12 mouse cellular contexts compared by ENCODE assay signal in the genomic region with DNA sequence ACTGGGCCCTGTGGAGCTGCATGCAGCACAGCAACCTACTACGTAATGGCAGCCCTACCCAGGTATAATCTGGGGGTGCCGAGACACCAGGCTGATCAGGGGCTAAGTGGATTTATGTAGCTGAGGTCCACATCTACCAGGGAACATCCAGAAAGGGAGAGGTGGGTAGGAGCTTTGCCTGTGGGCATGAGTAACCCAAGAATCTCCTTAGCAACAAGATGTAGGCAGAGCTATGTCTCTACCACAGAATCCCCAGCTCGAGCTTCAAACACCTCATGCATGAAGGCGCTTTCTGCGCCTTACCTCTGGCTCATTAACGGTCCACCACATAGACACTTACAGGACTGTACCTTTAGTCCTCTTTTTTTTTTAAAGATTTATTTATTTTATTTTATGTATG. TPM values are rescaled to one million over a fixed set of nuclear protein-coding genes. Genes with fewer than 3 reads are reported as not detected.
DNase-seq lines count a peak whose midpoint lies in the region; ATAC-seq and TF ChIP-seq lines count a peak whose summit lies in the region.
"Had no signal": no experiment of that assay in that cellular context is flagged by ENCODE, and none has a peak within 500 bp of the region (broad histone marks: within the 10 kb centered on the region; RNA-seq: fewer than 3 reads in every experiment).

No protein-coding gene starts in this region.

- peak overlapping the region; percentile 82 for H3K27ac ChIP-seq in heart, embryonic 12.5 days (ENCODE audit: poor library complexity, severe bottlenecking)
- 0 out of 2 replicates have a peak overlapping the region, but pooled peaks have one; percentile 18 for H3K27ac ChIP-seq in lung, embryonic 14.5 days (ENCODE audit: low read depth)
- peak overlapping the region; percentile 89 for H3K27ac ChIP-seq in embryonic facial prominence, embryonic 15.5 days (replicated peaks)
- 0 out of 2 replicates have a peak overlapping the region, but pooled peaks have one; percentile 7 for H3K27ac ChIP-seq in midbrain, embryonic 16.5 days (ENCODE audit: low read length)

- H3K4me1 ChIP-seq in heart, embryonic 12.5 days (replicated peaks), result peaks cover 47% of the 10 kb centered on the region
- H3K4me1 ChIP-seq in lung, embryonic 14.5 days (ENCODE audit: insufficient read depth), result no peaks in the 10 kb centered on the region
- H3K4me1 ChIP-seq in embryonic facial prominence, embryonic 15.5 days, result peaks cover 41% of the 10 kb centered on the region
- H3K4me1 ChIP-seq in midbrain, embryonic 16.5 days (ENCODE audit: control insufficient read depth, insufficient read depth, low read length), result no peaks in the 10 kb centered on the region

- no peak overlapping the region for H3K4me3 ChIP-seq in heart, embryonic 12.5 days
- H3K4me3 ChIP-seq in lung, embryonic 14.5 days (ENCODE audit: low read depth, low read length), result no peak overlapping the region
- H3K4me3 ChIP-seq in embryonic facial prominence, embryonic 15.5 days (replicated peaks), result 0 out of 2 replicates have a peak overlapping the region, but pooled peaks have one; percentile 7
- H3K4me3 ChIP-seq in midbrain, embryonic 16.5 days (ENCODE audit: low read depth, low read length), result no peak overlapping the region

- ATAC-seq in heart, embryonic 12.5 days (ENCODE audit: insufficient number of reproducible peaks, low FRiP score), result no peak
- ATAC-seq in lung, embryonic 14.5 days (ENCODE audit: insufficient read depth), result no peak
- no peak for ATAC-seq in embryonic facial prominence, embryonic 15.5 days (ENCODE audit: insufficient number of reproducible peaks, low FRiP score, low TSS enrichment, low read depth)
- ATAC-seq in midbrain, embryonic 16.5 days, result no peak
- no peak for ATAC-seq in cerebellum, adult (ENCODE audit: insufficient number of reproducible peaks, low FRiP score, low TSS enrichment)
- ATAC-seq: liver, postnatal 0 days had no signal

- no peaks in the 10 kb centered on the region for H3K27me3 ChIP-seq in heart, embryonic 12.5 days (replicated peaks)
- no peaks in the 10 kb centered on the region for H3K27me3 ChIP-seq in lung, embryonic 14.5 days (ENCODE audit: insufficient read depth, low read length)
- no peaks in the 10 kb centered on the region for H3K27me3 ChIP-seq in embryonic facial prominence, embryonic 15.5 days
- H3K27me3 ChIP-seq in midbrain, embryonic 16.5 days (ENCODE audit: control insufficient read depth, insufficient read depth, low read depth, low read length), result no peaks in the 10 kb centered on the region

- 82% methylated on average over 6 of the region's 6 CpGs for WGBS in heart, embryonic 12.5 days
- 79% methylated on average over 6 of the region's 6 CpGs for WGBS in lung, embryonic 14.5 days
- WGBS in embryonic facial prominence, embryonic 15.5 days, result 64% methylated on average over 6 of the region's 6 CpGs
- 81% methylated on average over 6 of the region's 6 CpGs for WGBS in midbrain, embryonic 16.5 days

- peak overlapping the region; percentile 4; the same call in 1 of the 2 replicates for H3K9ac ChIP-seq in heart, embryonic 12.5 days
- H3K9ac ChIP-seq in lung, embryonic 14.5 days, result no peak overlapping the region
- no peak overlapping the region for H3K9ac ChIP-seq in embryonic facial prominence, embryonic 15.5 days
- no peak overlapping the region for H3K9ac ChIP-seq in midbrain, embryonic 16.5 days (ENCODE audit: low read depth, low read length)
- H3K9ac ChIP-seq: liver, postnatal 0 days had no signal

- H3K9me3 ChIP-seq in heart, embryonic 12.5 days (replicated peaks), result no peaks in the 10 kb centered on the region
- no peaks in the 10 kb centered on the region for H3K9me3 ChIP-seq in lung, embryonic 14.5 days (ENCODE audit: low read depth, low read length)
- no peaks in the 10 kb centered on the region for H3K9me3 ChIP-seq in embryonic facial prominence, embryonic 15.5 days (replicated peaks)
- no peaks in the 10 kb centered on the region for H3K9me3 ChIP-seq in midbrain, embryonic 16.5 days (replicated peaks; ENCODE audit: control insufficient read depth, low read length, poor library complexity, severe bottlenecking)

- no peak overlapping the region for H3K4me2 ChIP-seq in heart, embryonic 12.5 days
- no peak overlapping the region for H3K4me2 ChIP-seq in lung, embryonic 14.5 days
- peak overlapping the region; percentile 27; the same call in 1 of the 2 replicates for H3K4me2 ChIP-seq in embryonic facial prominence, embryonic 15.5 days (replicated peaks)
- no peak overlapping the region for H3K4me2 ChIP-seq in midbrain, embryonic 16.5 days (ENCODE audit: low read length)

- TF ChIP-seq CTCF in lung, embryonic 14.5 days (IDR thresholded peaks at IDR 0.05; ENCODE audit: low read depth), result no peak

- H3K36me3 ChIP-seq in heart, embryonic 12.5 days, result peaks cover 34% of the 10 kb centered on the region
- peaks cover 24% of the 10 kb centered on the region for H3K36me3 ChIP-seq in lung, embryonic 14.5 days (ENCODE audit: insufficient read depth)
- H3K36me3 ChIP-seq in embryonic facial prominence, embryonic 15.5 days, result peaks cover 4% of the 10 kb centered on the region
- H3K36me3 ChIP-seq in midbrain, embryonic 16.5 days (ENCODE audit: control insufficient read depth, insufficient read depth, low read length), result 0 out of 2 replicates have a peak, but pooled peaks cover under 1% of the 10 kb centered on the region

- DNase-seq in heart, postnatal 4 days, result no peak
- DNase-seq in lung, embryonic 14.5 days, result no peak
- DNase-seq in lung, postnatal 10 days, result no peak
- DNase-seq in cerebellum, adult 11 months, result no peak
- DNase-seq: cerebellum, adult 9-11 months; kidney, adult 8-10 months; layer of hippocampus, postnatal 36 days; liver, postnatal 0 days had no signal

RNA-seq across cellular contexts. Expression of gene Ptk7, which starts 34.0 kb away (rescaled TPM):
- 68.5 and 71.4 TPM in 2 replicates for polyA plus RNA-seq in heart, embryonic 12.5 days (2016; fragmentation: Nextera tagmentation; extraction: Ambion mirVana)
- 10 to 100 TPM; 34.8 to 36.2 TPM for total RNA-seq in heart, postnatal 4 days (2021)
- 79.5 and 99.3 TPM in 2 replicates for polyA plus RNA-seq in lung, embryonic 14.5 days (2014; fragmentation: Nextera tagmentation; extraction: Ambion mirVana)
- polyA plus RNA-seq in embryonic facial prominence, embryonic 15.5 days (2015; fragmentation: Nextera tagmentation; extraction: Ambion mirVana), result 156 and 161 TPM in 2 replicates
- polyA plus RNA-seq in midbrain, embryonic 16.5 days (2015; fragmentation: Nextera tagmentation; extraction: Ambion mirVana), result 26.9 and 28.8 TPM in 2 replicates

RNA-seq across cellular contexts. Expression of gene Srf, which starts 39.4 kb away (rescaled TPM):
- polyA plus RNA-seq in heart, embryonic 12.5 days (2016; fragmentation: Nextera tagmentation; extraction: Ambion mirVana), result 15.0 and 17.5 TPM in 2 replicates
- 100 to 1,000 TPM; 184 to 210 TPM for total RNA-seq in heart, postnatal 4 days (2021)
- 11.4 and 15.1 TPM in 2 replicates for polyA plus RNA-seq in lung, embryonic 14.5 days (2014; fragmentation: Nextera tagmentation; extraction: Ambion mirVana)
- polyA plus RNA-seq in embryonic facial prominence, embryonic 15.5 days (2015; fragmentation: Nextera tagmentation; extraction: Ambion mirVana), result 8.6 and 8.8 TPM in 2 replicates
- polyA plus RNA-seq in midbrain, embryonic 16.5 days (2015; fragmentation: Nextera tagmentation; extraction: Ambion mirVana), result 3.0 and 3.2 TPM in 2 replicates

RNA-seq across cellular contexts. Expression of gene Cul9, which starts 49.1 kb away (rescaled TPM):
- 7.2 and 7.4 TPM in 2 replicates for polyA plus RNA-seq in heart, embryonic 12.5 days (2016; fragmentation: Nextera tagmentation; extraction: Ambion mirVana)
- total RNA-seq in heart, postnatal 4 days (2021), result 10 to 100 TPM; 12.0 to 12.6 TPM
- polyA plus RNA-seq in lung, embryonic 14.5 days (2014; fragmentation: Nextera tagmentation; extraction: Ambion mirVana), result 2.8 and 2.9 TPM in 2 replicates
- polyA plus RNA-seq in embryonic facial prominence, embryonic 15.5 days (2015; fragmentation: Nextera tagmentation; extraction: Ambion mirVana), result 7.1 and 10.6 TPM in 2 replicates
- polyA plus RNA-seq in midbrain, embryonic 16.5 days (2015; fragmentation: Nextera tagmentation; extraction: Ambion mirVana), result 26.8 and 28.0 TPM in 2 replicates

RNA-seq across cellular contexts. Expression of gene Klc4, which starts 50.5 kb away (rescaled TPM):
- polyA plus RNA-seq in heart, embryonic 12.5 days (2016; fragmentation: Nextera tagmentation; extraction: Ambion mirVana), result 19.9 and 21.1 TPM in 2 replicates
- 10 to 100 TPM; 18.9 TPM for total RNA-seq in heart, postnatal 4 days (2021)
- polyA plus RNA-seq in lung, embryonic 14.5 days (2014; fragmentation: Nextera tagmentation; extraction: Ambion mirVana), result 20.2 and 21.4 TPM in 2 replicates
- 23.4 and 24.5 TPM in 2 replicates for polyA plus RNA-seq in embryonic facial prominence, embryonic 15.5 days (2015; fragmentation: Nextera tagmentation; extraction: Ambion mirVana)
- 32.4 and 39.7 TPM in 2 replicates for polyA plus RNA-seq in midbrain, embryonic 16.5 days (2015; fragmentation: Nextera tagmentation; extraction: Ambion mirVana)

RNA-seq across cellular contexts. Expression of gene Mrpl2, which starts 50.7 kb away (rescaled TPM):
- 90.9 and 99.0 TPM in 2 replicates for polyA plus RNA-seq in heart, embryonic 12.5 days (2016; fragmentation: Nextera tagmentation; extraction: Ambion mirVana)
- total RNA-seq in heart, postnatal 4 days (2021), result 100 to 1,000 TPM; 107 to 109 TPM
- polyA plus RNA-seq in lung, embryonic 14.5 days (2014; fragmentation: Nextera tagmentation; extraction: Ambion mirVana), result 113 and 114 TPM in 2 replicates
- polyA plus RNA-seq in embryonic facial prominence, embryonic 15.5 days (2015; fragmentation: Nextera tagmentation; extraction: Ambion mirVana), result 92.9 and 95.8 TPM in 2 replicates
- polyA plus RNA-seq in midbrain, embryonic 16.5 days (2015; fragmentation: Nextera tagmentation; extraction: Ambion mirVana), result 58.9 and 60.8 TPM in 2 replicates

Comparison
In these comparisons a context has a peak if more than half of its experiments do, and no peak if none do; other contexts are left out.
1. H3K27ac ChIP-seq: peak in every context shown above with its lines; median percentile 89 in embryonic facial prominence, embryonic 15.5 days; 82 in heart, embryonic 12.5 days; 18 in lung, embryonic 14.5 days; 7 in midbrain, embryonic 16.5 days.